Mouse (Mus musculus): ENCODE data around the gene Mrap2. TPM values are rescaled to one million over a fixed set of nuclear protein-coding genes. Genes with fewer than 3 reads are reported as not detected.

The Mrap2 gene
- total and polyA plus RNA-seq, 2 experiments from 2014 or later = 3.1 to 3.2 TPM

- Histone ChIP-seq H3K4me3 (ENCODE audit: low read depth, low read length) (no peak overlapping the region), H3K9me3 (ENCODE audit: low read length) (no peaks in the 10 kb centered on the region), H3K27me3 (ENCODE audit: insufficient read depth, low read length) (no peaks in the 10 kb centered on the region), H3K4me1 (ENCODE audit: insufficient read depth) (no peaks in the 10 kb centered on the region), H3K27ac (ENCODE audit: low read depth, low read length) (no peak overlapping the region), H3K9ac (no peak overlapping the region), H3K4me2 (ENCODE audit: low read depth) (no peak overlapping the region), H3K36me3 (ENCODE audit: insufficient read depth) (no peaks in the 10 kb centered on the region)
- TF ChIP-seq CTCF (IDR thresholded peaks at IDR 0.05; ENCODE audit: low read depth) = no peak
- no peak for ATAC-seq
- DNase-seq = no peak
- WGBS = 100% methylated on average over 1 of the region's 1 CpGs
These were observed 8.7 kb downstream of the Mrap2 start for GRCm38 (mm10) chr9:87152641-87153325.

- no peak overlapping the region for H3K4me3 ChIP-seq (ENCODE audit: low read depth, low read length)
- H3K4me1 ChIP-seq (ENCODE audit: insufficient read depth) = no peaks in the 10 kb centered on the region
- H3K4me2 ChIP-seq (ENCODE audit: low read depth) = no peak overlapping the region
- H3K9ac ChIP-seq = no peak overlapping the region
- WGBS = 89% methylated on average over 4 of the region's 4 CpGs
- H3K9me3 ChIP-seq (ENCODE audit: low read length) = no peaks in the 10 kb centered on the region
- TF ChIP-seq CTCF (IDR thresholded peaks at IDR 0.05; ENCODE audit: low read depth) = no peak
- ATAC-seq = no peak
- H3K27me3 ChIP-seq (ENCODE audit: insufficient read depth, low read length) = no peaks in the 10 kb centered on the region
- no peak for DNase-seq
- H3K27ac ChIP-seq (ENCODE audit: low read depth, low read length) = no peak overlapping the region
- H3K36me3 ChIP-seq (ENCODE audit: insufficient read depth) = no peaks in the 10 kb centered on the region
These were observed 18.5 kb downstream of the Mrap2 start for GRCm38 (mm10) chr9:87162559-87162958.

GRCm38 (mm10) chr9:87167001-87167830, 23.1 kb downstream of the Mrap2 start:
- TF ChIP-seq CTCF (IDR thresholded peaks at IDR 0.05; ENCODE audit: low read depth) = no peak
- Histone ChIP-seq H3K4me3 (ENCODE audit: low read depth, low read length) (no peak overlapping the region), H3K4me2 (ENCODE audit: low read depth) (no peak overlapping the region), H3K27ac (ENCODE audit: low read depth, low read length) (no peak overlapping the region), H3K9ac (no peak overlapping the region), H3K4me1 (ENCODE audit: insufficient read depth) (no peaks in the 10 kb centered on the region), H3K9me3 (ENCODE audit: low read length) (no peaks in the 10 kb centered on the region), H3K36me3 (ENCODE audit: insufficient read depth) (no peaks in the 10 kb centered on the region), H3K27me3 (ENCODE audit: insufficient read depth, low read length) (no peaks in the 10 kb centered on the region)
- 61% methylated on average over 9 of the region's 9 CpGs for WGBS
- ATAC-seq (peak; percentile 23; the same call in 1 of the 2 replicates), DNase-seq (no peak)

- Histone ChIP-seq H3K36me3 (ENCODE audit: insufficient read depth) (no peaks in the 10 kb centered on the region), H3K9me3 (ENCODE audit: low read length) (no peaks in the 10 kb centered on the region), H3K9ac (no peak overlapping the region), H3K4me3 (ENCODE audit: low read depth, low read length) (no peak overlapping the region), H3K4me1 (ENCODE audit: insufficient read depth) (no peaks in the 10 kb centered on the region), H3K4me2 (ENCODE audit: low read depth) (no peak overlapping the region), H3K27ac (ENCODE audit: low read depth, low read length) (no peak overlapping the region), H3K27me3 (ENCODE audit: insufficient read depth, low read length) (no peaks in the 10 kb centered on the region)
- WGBS = 76% methylated on average over 3 of the region's 3 CpGs
- no peak for TF ChIP-seq CTCF (IDR thresholded peaks at IDR 0.05; ENCODE audit: low read depth)
- ATAC-seq = no peak
- DNase-seq = no peak
These were observed 23.9 kb downstream of the Mrap2 start for GRCm38 (mm10) chr9:87168051-87168450.

- H3K4me1 ChIP-seq (ENCODE audit: insufficient read depth) = no peaks in the 10 kb centered on the region
- WGBS = 81% methylated on average over 12 of the region's 12 CpGs
- no peak overlapping the region for H3K27ac ChIP-seq (ENCODE audit: low read depth, low read length)
- DNase-seq = no peak
- no peak for ATAC-seq
- H3K27me3 ChIP-seq (ENCODE audit: insufficient read depth, low read length) = no peaks in the 10 kb centered on the region
- H3K4me3 ChIP-seq (ENCODE audit: low read depth, low read length) = no peak overlapping the region
- H3K4me2 ChIP-seq (ENCODE audit: low read depth) = no peak overlapping the region
- TF ChIP-seq CTCF (IDR thresholded peaks at IDR 0.05; ENCODE audit: low read depth) = no peak
- H3K9ac ChIP-seq = no peak overlapping the region
- no peaks in the 10 kb centered on the region for H3K9me3 ChIP-seq (ENCODE audit: low read length)
- no peaks in the 10 kb centered on the region for H3K36me3 ChIP-seq (ENCODE audit: insufficient read depth)
These were observed 25.0 kb downstream of the Mrap2 start for GRCm38 (mm10) chr9:87169144-87169543.

GRCm38 (mm10) chr9:87170891-87171290, 26.8 kb downstream of the Mrap2 start:
- Histone ChIP-seq H3K4me2 (ENCODE audit: low read depth) (no peak overlapping the region), H3K27me3 (ENCODE audit: insufficient read depth, low read length) (no peaks in the 10 kb centered on the region), H3K36me3 (ENCODE audit: insufficient read depth) (no peaks in the 10 kb centered on the region), H3K9ac (no peak overlapping the region), H3K9me3 (ENCODE audit: low read length) (no peaks in the 10 kb centered on the region), H3K4me1 (ENCODE audit: insufficient read depth) (no peaks in the 10 kb centered on the region), H3K4me3 (ENCODE audit: low read depth, low read length) (no peak overlapping the region), H3K27ac (ENCODE audit: low read depth, low read length) (no peak overlapping the region)
- TF ChIP-seq CTCF (IDR thresholded peaks at IDR 0.05; ENCODE audit: low read depth) = no peak
- ATAC-seq (no peak), DNase-seq (no peak)
- 42% methylated on average over 3 of the region's 3 CpGs for WGBS

GRCm38 (mm10) chr9:87171517-87171916, 27.4 kb downstream of the Mrap2 start:
- ATAC-seq = no peak
- no peak overlapping the region for H3K4me3 ChIP-seq (ENCODE audit: low read depth, low read length)

More at GRCm38 (mm10) chr9:87171517-87171916, 27.4 kb downstream of the Mrap2 start:
- Histone ChIP-seq H3K36me3 (ENCODE audit: insufficient read depth) (no peaks in the 10 kb centered on the region), H3K4me1 (ENCODE audit: insufficient read depth) (no peaks in the 10 kb centered on the region), H3K9ac (no peak overlapping the region), H3K27ac (ENCODE audit: low read depth, low read length) (no peak overlapping the region), H3K9me3 (ENCODE audit: low read length) (no peaks in the 10 kb centered on the region), H3K4me2 (ENCODE audit: low read depth) (no peak overlapping the region), H3K27me3 (ENCODE audit: insufficient read depth, low read length) (no peaks in the 10 kb centered on the region)
- DNase-seq = no peak
- 83% methylated on average over 3 of the region's 3 CpGs for WGBS
- no peak for TF ChIP-seq CTCF (IDR thresholded peaks at IDR 0.05; ENCODE audit: low read depth)
